17 mouse cellular contexts compared by ENCODE assay signal in the genomic region with DNA sequence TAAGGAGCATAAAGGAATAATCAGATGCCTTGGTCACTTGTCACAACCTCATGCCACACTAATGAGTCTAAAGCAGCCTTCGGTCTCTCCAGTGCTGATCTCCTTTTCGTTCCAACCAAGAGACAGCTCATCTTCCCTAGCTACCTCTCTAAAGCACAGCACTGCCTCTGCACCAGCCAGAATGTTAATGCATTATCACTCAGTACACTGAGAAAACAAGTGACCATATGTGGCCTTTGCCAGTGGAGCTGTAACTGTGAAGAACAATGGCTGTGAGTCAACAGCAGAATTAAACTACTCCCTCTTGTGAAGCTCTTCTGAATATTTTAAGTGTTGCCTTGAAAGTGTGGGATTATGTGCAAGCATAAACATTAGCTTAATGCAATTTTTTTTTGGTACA. TPM values are rescaled to one million over a fixed set of nuclear protein-coding genes. Genes with fewer than 3 reads are reported as not detected.
DNase-seq lines count a peak whose midpoint lies in the region.
"Had no signal": no experiment of that assay in that cellular context is flagged by ENCODE, and none has a peak within 500 bp of the region (broad histone marks: within the 10 kb centered on the region; RNA-seq: fewer than 3 reads in every experiment).

No protein-coding gene starts in this region.

- DNase-seq in frontal cortex, postnatal 36 days (ENCODE audit: low spot score in 2 of 2) = peak; percentile 24 to 58
- DNase-seq in frontal cortex, postnatal 10 days (ENCODE audit: low spot score in 2 of 2) = no peak
- peak; percentile 36 to 38 for DNase-seq in left cerebral cortex, adult 18-20 months (ENCODE audit: low spot score in 2 of 2)
- no peak for DNase-seq in left cerebral cortex, postnatal 10 days (ENCODE audit: extremely low spot score in 1 of 2, low spot score in 2 of 2)
- peak; percentile 35 for DNase-seq in right cerebral cortex, postnatal 25 days
- DNase-seq in right cerebral cortex, postnatal 14 days = no peak
- peak; percentile 71 for DNase-seq in telencephalon, adult 2 months (ENCODE audit: low read depth, low spot score)
- no peak for DNase-seq in urinary bladder, postnatal 4 days (ENCODE audit: low spot score in 2 of 2)
- DNase-seq: adrenal gland, adult 8-10 months; B cell, adult 2 months; cerebellum, adult 2 months; cerebellum, postnatal 25 days; heart, postnatal 36 days; kidney, adult 2 months; liver, embryonic 13.5 days; lung, postnatal 36 days had no signal

- intact Hi-C loops in left cerebral cortex, postnatal 10 days (cut with DNase I) = no loop called here

RNA-seq across cellular contexts. Expression of gene Nlgn1, which starts 14.9 kb away (rescaled TPM):
- total RNA-seq in left cerebral cortex, adult 18-20 months (2021) = 100 to 1,000 TPM in 1 of 2 experiments, 10 to 100 TPM in 1; 97.0 to 103 TPM
- total RNA-seq in left cerebral cortex, postnatal 10 days (2021) = 100 to 1,000 TPM; 124 to 125 TPM
- total RNA-seq: CH12.LX; heart, postnatal 36 days had no signal

Comparison
In these comparisons a context has a peak if more than half of its experiments do, and no peak if none do; other contexts are left out.
1. DNase-seq: peak in frontal cortex, postnatal 36 days (2 of 2), left cerebral cortex, adult 18-20 months (2 of 2), right cerebral cortex, postnatal 25 days (single experiment) and telencephalon, adult 2 months (single experiment); none in frontal cortex, postnatal 10 days (0 of 2), left cerebral cortex, postnatal 10 days (0 of 2), right cerebral cortex, postnatal 14 days (single experiment) and urinary bladder, postnatal 4 days (0 of 2).